Mouse (Mus musculus) cerebellum, adult 2 months (tissue): ENCODE measurements around the gene Gsdma2. TPM values are rescaled to one million over a fixed set of nuclear protein-coding genes. Genes with fewer than 3 reads are reported as not detected.
"Not testable (repeated sequence)": the region's sequence is repeated elsewhere in the genome, so short reads cannot be mapped to it uniquely, and the experiment has no call there.

Source experiments
- DNase-seq, 2 experiments: peaks; one replicate each; pipeline ENCODE4 v3.0.0; 2021
- H3K27ac ChIP-seq: fragments of 200-500 bp; 2 replicates; pipeline ENCODE4 v1.5.1; 2012; ENCODE audit warnings: low read length, control low read depth, inconsistent platforms; ENCODE audit not compliant: insufficient read depth
- H3K27me3 ChIP-seq: fragments of 200-500 bp; 2 replicates; pipeline ENCODE4 v1.6.1; 2012; ENCODE audit warnings: inconsistent platforms, mild to moderate bottlenecking, low read length, moderate library complexity; ENCODE audit not compliant: control insufficient read depth, insufficient read depth
- H3K4me1 ChIP-seq: fragments of 200-500 bp; 2 replicates; pipeline ENCODE4 v1.6.1; 2011; ENCODE audit warnings: low read length; ENCODE audit not compliant: control insufficient read depth, insufficient read depth
- H3K4me3 ChIP-seq: fragments of 200-500 bp; replicated peaks from 2 replicates; pipeline ENCODE3; 2011; ENCODE audit warnings: mild to moderate bottlenecking, low read depth, low read length, control low read depth; ENCODE audit not compliant: insufficient read depth
- CTCF ChIP-seq: fragments of 200-500 bp; IDR thresholded peaks from 2 replicates; pipeline ENCODE4 v1.5.1; 2011; ENCODE audit warnings: low read depth, mild to moderate bottlenecking, control low read depth, low read length, moderate library complexity, borderline replicate concordance; ENCODE audit not compliant: insufficient read depth
- POLR2A ChIP-seq: fragments of 200-500 bp; IDR thresholded peaks from 2 replicates; pipeline ENCODE4 v1.6.1; 2011; ENCODE audit warnings: low read length, control low read depth, borderline replicate concordance; ENCODE audit not compliant: insufficient read depth
- WGBS: fragments of 180-500 bp; shearing (Covaris S2); methylation state at CpG from one replicate; pipeline ENCODE4 v1.1.7; 2018; 5-methylcytosine and 5-hydroxymethylcytosine counted together
- polyA plus RNA-seq: library from polyadenylated mRNA; depleted of rRNA; stranded (reverse); fragments of >200 nt; gene quantifications from 2 replicates; pipeline ENCODE4 v1.2.3, GENCODE M21; 2012

The Gsdma2 gene
- polyA plus RNA-seq, 1 experiment: not detected

- Histone ChIP-seq H3K4me1 (no peaks in the 10 kb centered on the region), H3K27me3 (no peaks in the 10 kb centered on the region), H3K27ac (no peak overlapping the region), H3K4me3 (no peak overlapping the region)
- 11% methylated on average over 3 of the region's 3 CpGs for WGBS
- no peak for DNase-seq
- no peak for TF ChIP-seq POLR2A
- peak; percentile 41; the same call in 1 of the 2 replicates for TF ChIP-seq CTCF
These were observed 39.8 kb upstream of the Gsdma2 start for GRCm38 (mm10) chr11:98606763-98607162.

GRCm38 (mm10) chr11:98620791-98621190 is 25.8 kb upstream of the Gsdma2 start:
- Histone ChIP-seq H3K4me1 (no peaks in the 10 kb centered on the region), H3K27ac (no peak overlapping the region), H3K4me3 (no peak overlapping the region), H3K27me3 (no peaks in the 10 kb centered on the region)
- WGBS: 92% methylated on average over 13 of the region's 13 CpGs
- TF ChIP-seq CTCF (no peak), POLR2A (no peak)
- no peak for DNase-seq

- H3K27ac ChIP-seq, H3K4me1 ChIP-seq, DNase-seq, H3K27me3 ChIP-seq, H3K4me3 ChIP-seq: not testable (repeated sequence)
- 75% methylated on average over 6 of the region's 6 CpGs for WGBS
These were observed 22.6 kb upstream of the Gsdma2 start for GRCm38 (mm10) chr11:98623981-98624380.

- H3K27me3 ChIP-seq, DNase-seq, H3K4me3 ChIP-seq, H3K27ac ChIP-seq, H3K4me1 ChIP-seq: not testable (repeated sequence)
- WGBS: 94% methylated on average over 2 of the region's 2 CpGs
These were observed 22.2 kb upstream of the Gsdma2 start for GRCm38 (mm10) chr11:98624381-98624780.

- Histone ChIP-seq H3K27me3 (no peaks in the 10 kb centered on the region), H3K27ac (no peak within 1 kb of the TSS), H3K4me1 (no peaks in the 10 kb centered on the region), H3K4me3 (no peak within 1 kb of the TSS)
- no peak for TF ChIP-seq POLR2A
- TF ChIP-seq CTCF: no peak
- DNase-seq: no peak
- WGBS: 89% methylated on average over 10 of the region's 10 CpGs
These were observed 20.7 kb upstream of the Gsdma2 start, which contains the start of the genes Gm12355 and Gsdma3 for GRCm38 (mm10) chr11:98625611-98626410. Gm12355 (minus strand) TSS chr11:98625661. Gsdma3 (plus strand) TSS chr11:98626360.

GRCm38 (mm10) chr11:98628706-98629105 is 17.9 kb upstream of the Gsdma2 start:
- Histone ChIP-seq H3K4me3 (no peak overlapping the region), H3K4me1 (no peaks in the 10 kb centered on the region), H3K27ac (no peak overlapping the region), H3K27me3 (no peaks in the 10 kb centered on the region)
- WGBS: 80% methylated on average over 3 of the region's 3 CpGs
- TF ChIP-seq POLR2A (no peak), CTCF (no peak)
- DNase-seq: no peak

GRCm38 (mm10) chr11:98630646-98631045 is 15.9 kb upstream of the Gsdma2 start:
- TF ChIP-seq CTCF (no peak), POLR2A (no peak)

GRCm38 (mm10) chr11:98635312-98635970 is 11.1 kb upstream of the Gsdma2 start:
- peak; percentile 5; the same call in 1 of the 2 replicates for TF ChIP-seq CTCF
- WGBS: 33% methylated on average over 10 of the region's 10 CpGs
- not testable (repeated sequence) for H3K27ac ChIP-seq, H3K27me3 ChIP-seq, DNase-seq, H3K4me3 ChIP-seq, H3K4me1 ChIP-seq

More at GRCm38 (mm10) chr11:98630646-98631045, 15.9 kb upstream of the Gsdma2 start:
- no peak overlapping the region for H3K27ac ChIP-seq
- no peaks in the 10 kb centered on the region for H3K27me3 ChIP-seq
- H3K4me3 ChIP-seq: no peak overlapping the region
- no peaks in the 10 kb centered on the region for H3K4me1 ChIP-seq
- whole genome bisulfite sequencing: 87% methylated on average over 5 of the region's 5 CpGs
- no peak for DNase-seq
